Mouse (Mus musculus) ovary, adult 18-20 months (tissue): ENCODE results near the gene Fhit.
"Not testable (repeated sequence)": the region's sequence is repeated elsewhere in the genome, so short reads cannot be mapped to it uniquely, and the experiment has no call there.

ENCODE experiments used
- DNase-seq: peaks from one replicate; pipeline ENCODE4 v3.0.0; 2022; ENCODE audit warnings: low spot score, mixed read lengths

Fhit gene

DNA sequence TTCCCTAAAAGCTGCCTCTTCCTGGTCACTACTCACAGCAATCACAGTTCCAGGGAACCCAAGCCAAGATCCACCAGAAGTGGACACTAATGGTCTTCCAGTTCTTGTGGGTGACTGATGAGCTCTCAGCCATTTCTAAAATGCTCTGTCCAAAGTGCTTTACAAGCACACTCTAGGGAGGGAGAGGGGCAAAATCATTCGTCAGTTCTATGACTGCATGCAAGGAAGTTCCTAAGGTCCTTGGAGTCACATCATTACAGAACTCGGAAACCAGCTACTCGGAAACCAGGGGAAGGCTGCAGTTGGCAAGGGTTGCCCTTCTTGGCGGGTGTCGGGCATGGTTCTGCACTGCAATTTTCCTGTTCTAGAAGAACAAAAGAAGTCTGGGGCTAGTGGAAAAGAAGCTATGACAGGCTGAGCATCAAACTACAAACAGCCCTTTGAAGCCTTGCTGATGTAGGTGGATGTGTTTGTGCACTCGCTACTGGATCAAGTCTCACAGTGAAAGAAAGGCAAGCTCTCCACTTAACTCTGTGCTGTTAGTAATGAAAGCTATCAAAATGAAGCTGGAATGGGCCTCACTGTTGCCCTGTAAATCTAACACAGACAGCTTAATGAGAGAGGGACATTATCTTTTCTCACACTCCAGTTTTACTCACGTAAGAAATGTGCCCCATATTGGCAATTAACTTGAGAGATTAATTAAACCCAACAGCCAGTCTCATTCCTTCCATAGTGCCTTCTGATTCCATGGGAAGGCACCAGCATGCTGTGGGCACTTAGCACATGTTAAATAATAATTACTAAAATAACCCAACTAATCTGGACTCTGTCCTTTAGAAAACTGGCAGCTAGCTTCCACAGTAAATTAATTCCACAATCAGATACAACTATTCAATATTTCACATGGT, 243.7 kb downstream of the Fhit start:
- no peak for DNase-seq

DNA sequence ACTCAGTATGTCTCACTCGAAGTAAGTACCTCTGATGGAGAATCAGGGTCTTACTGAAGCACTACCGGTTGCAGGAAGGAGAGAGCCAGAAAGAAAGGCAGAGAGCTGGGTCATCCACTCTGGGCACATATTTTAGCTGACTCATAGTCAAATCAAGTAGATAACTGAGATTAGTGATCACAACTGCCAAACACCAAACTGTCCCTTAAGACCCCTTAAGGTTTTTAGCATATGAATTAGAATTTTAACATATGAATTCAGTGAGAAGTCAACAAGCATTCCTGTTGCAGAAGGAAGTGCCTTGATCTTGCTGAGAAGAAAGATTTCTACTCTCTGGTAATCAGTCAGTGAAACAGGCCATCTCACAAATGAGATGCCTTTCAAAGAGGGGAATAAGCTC, 253.8 kb downstream of the Fhit start:
- DNase-seq = no peak

GRCm38 (mm10) chr14:10882759-10883158, 279.1 kb downstream of the Fhit start:
- DNase-seq = no peak

- no peak for DNase-seq
These were observed 281.1 kb downstream of the Fhit start for GRCm38 (mm10) chr14:10880749-10881148.

DNA sequence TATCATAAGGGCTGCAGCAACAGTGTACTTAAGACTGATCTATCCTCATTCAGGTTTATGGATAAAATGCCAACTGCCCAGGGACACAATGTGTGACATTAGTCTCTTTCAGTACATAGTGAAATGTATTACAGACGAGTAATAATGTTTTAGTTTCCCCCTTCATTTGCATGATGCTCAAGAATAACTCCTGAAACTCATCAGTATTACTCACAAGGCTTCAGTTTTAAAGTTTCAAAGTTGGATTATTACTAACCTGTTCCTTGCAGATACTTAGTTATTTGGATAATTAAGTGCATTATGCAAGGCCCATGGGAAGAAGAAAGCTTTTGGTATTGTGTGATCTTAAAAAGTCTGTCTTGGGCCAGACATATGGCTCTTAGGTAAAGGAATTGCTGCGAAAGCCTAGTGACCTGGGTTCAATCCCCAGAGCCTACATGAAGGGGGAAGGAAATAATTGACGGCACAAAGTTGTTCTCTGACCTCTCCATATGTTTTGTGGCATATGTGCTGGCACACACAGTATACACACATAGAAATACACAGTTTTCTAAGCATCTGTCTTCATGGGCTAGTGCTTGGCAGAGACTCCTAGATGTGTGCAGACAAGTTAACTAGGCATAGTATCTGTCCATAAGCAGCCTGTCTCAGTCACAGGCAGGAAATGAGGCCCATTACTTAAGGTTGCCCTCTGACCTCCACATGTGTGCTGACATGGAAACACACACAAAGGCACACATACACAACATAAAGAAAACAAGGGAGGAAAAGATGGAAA, 287.1 kb downstream of the Fhit start:
- no peak for DNase-seq

GRCm38 (mm10) chr14:10857606-10858005, 304.2 kb downstream of the Fhit start:
- DNase-seq = no peak

DNA sequence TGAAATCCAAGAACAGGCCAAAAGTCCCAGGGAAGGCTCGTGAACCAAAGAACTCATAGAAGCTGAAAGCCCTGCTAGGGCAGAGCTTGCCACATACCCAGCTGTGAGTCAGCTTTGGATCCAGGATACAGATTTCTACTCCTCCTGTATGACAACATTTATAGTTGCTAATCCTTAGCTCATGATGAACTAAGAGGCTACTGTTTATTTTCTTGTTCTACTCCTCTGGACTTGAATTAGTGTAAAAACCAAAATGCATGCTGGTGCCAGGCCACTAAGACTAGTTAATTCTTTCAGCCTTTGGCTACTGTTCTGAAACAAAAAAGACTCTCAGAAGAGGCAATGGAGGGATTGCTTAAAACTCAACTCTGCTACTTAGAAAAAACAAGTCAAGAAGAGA, 309.9 kb downstream of the Fhit start:
- no peak for DNase-seq

GRCm38 (mm10) chr14:10836001-10836400, 325.8 kb downstream of the Fhit start:
- DNase-seq = no peak

- DNase-seq = no peak
These were observed 337.0 kb downstream of the Fhit start for GRCm38 (mm10) chr14:10824819-10825218.

DNA sequence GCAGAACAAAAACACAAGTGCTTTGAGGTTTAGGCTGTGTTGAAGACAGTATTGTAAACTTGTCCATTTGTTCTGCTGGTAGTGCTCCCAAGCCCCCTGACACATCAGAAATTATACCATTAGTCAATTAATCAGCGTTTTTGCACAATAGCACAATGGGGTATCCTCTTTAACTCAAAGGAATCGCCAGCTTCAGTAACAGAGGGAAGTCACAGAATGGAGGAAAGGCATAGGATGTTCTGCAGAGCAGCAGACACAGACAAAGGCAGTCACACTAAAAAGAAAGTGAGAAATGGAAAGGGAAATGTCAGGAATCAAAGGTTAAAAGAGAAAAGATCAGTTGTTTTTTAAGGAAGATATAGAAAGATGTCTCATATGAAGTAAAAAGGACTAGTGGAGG, 348.3 kb downstream of the Fhit start:
- DNase-seq = no peak

- DNase-seq = no peak
These were observed 363.2 kb downstream of the Fhit start for GRCm38 (mm10) chr14:10798489-10799180.

- no peak for DNase-seq
These were observed 364.2 kb downstream of the Fhit start for GRCm38 (mm10) chr14:10797595-10797994.

- no peak for DNase-seq
These were observed 366.2 kb downstream of the Fhit start for GRCm38 (mm10) chr14:10795498-10796075.

DNA sequence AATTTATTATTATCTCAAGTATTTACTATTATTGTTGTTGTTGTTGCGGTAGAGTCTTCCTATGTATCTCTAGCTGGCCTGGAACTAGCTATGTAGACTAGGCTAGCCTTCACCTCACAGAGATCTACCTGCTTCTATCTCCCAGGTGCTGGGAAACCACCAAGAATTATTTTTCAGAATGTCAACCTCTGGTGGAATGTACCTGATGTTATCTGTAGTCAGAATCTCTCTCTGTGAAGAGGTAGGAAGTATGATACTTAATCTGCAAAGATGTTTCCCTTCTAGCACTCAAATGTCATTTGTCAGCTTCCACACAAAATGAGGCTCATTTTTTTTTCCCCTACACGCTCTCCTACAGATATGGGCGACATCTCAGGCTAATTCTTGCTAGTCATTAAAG, 377.9 kb downstream of the Fhit start:
- no peak for DNase-seq

- DNase-seq = no peak
These were observed 383.1 kb downstream of the Fhit start for GRCm38 (mm10) chr14:10778721-10779120.

DNA sequence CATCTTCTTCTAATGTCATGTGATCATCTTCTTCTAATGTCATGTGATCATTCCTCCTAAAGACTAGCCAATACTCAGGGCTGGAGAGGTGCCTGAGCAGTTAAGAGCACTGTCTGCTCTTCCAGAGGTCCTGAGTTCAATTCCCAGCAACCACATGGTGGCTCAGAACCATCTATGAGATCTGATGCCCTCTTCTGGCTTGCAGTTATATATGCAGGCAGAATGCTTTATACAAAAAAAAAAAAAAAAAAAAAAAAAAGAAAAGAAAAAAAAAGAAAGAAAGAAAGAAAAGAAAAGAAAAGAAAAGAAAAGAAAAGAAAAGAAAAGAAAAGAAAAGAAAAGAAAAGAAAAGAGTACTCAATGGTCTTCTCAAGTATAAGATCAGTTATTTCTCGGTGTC, 407.0 kb downstream of the Fhit start:
- not testable (repeated sequence) for DNase-seq

GRCm38 (mm10) chr14:10738076-10738475, 423.8 kb downstream of the Fhit start:
- DNase-seq = no peak

DNA sequence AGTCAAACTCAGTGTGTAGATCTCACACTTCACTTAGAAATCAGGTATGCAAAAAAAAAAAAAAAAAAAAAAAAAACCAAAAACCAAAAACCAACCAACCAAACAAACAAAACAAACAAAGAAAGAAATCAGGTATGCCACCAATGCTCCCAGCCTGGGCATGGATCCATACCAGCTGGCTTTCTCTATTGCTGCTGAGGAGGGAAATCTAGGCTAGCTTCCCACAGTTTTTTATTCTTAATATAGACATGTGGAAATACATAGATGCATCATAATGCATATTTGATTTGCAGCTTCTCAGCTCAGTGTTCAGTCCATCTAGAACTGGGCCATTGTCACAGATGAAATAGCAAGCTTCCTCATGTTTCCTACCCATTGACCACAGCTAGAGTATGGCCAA, 439.3 kb downstream of the Fhit start:
- DNase-seq = no peak

- no peak for DNase-seq
These were observed 448.9 kb downstream of the Fhit start for GRCm38 (mm10) chr14:10712916-10713315.

GRCm38 (mm10) chr14:10712522-10712881, 449.3 kb downstream of the Fhit start:
- DNase-seq = no peak

DNA sequence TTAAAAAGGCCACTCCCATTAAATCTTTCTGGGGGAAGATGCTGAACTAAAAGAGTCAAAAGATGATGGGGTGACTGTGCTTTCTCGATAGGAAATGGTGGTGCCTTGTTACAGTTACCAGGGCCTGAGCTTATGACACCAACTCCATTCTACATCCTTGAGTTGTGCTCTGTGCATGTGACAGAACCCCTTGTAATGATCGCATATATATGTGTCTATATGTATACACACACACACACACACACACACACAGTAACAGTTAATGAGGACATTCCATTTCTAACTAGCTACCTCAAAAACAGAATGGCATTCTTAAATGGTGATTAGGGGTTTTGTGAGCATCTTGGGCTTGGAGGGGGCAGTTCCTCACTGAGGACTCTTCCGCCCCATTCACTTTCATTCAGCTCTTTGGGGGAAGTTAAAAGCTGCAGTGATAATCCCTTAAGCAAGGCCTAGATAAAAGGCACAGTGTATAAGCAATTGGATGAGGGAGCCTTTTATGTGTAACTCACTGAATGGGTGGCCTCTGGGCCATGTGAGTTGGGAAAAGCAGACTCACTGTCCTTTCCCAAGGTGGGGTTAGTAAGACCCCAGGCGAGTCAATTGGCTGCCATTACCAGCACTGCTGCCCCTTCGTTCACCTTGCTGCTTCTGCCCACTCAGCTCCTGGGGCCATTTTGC, 449.9 kb downstream of the Fhit start:
- no peak for DNase-seq
